Mouse (Mus musculus): Measurements from ENCODE around the gene Kcna7.

Gene Kcna7

GRCm38 (mm10) chr7:45421194-45421593, 15.7 kb downstream of the Kcna7 start:
- DNase-seq (ENCODE audit: low spot score) = no peak

- no peak for DNase-seq (ENCODE audit: low spot score)
Observed at GRCm38 (mm10) chr7:45426556-45426955, 21.1 kb downstream of the Kcna7 start.

GRCm38 (mm10) chr7:45433835-45434202, 28.4 kb downstream of the Kcna7 start:
- DNase-seq (ENCODE audit: low spot score) = no peak

- peak; percentile 100 for DNase-seq (ENCODE audit: low spot score)
Observed at GRCm38 (mm10) chr7:45434203-45435015, 29.0 kb downstream of the Kcna7 start, which contains the start of gene Gys1. TSS of gene Gys1 (plus strand) at chr7:45434844.

- DNase-seq (ENCODE audit: low spot score) = peak; percentile 46
Observed at GRCm38 (mm10) chr7:45435038-45435437, 29.6 kb downstream of the Kcna7 start.

- no peak for DNase-seq (ENCODE audit: low spot score)
Observed at GRCm38 (mm10) chr7:45436444-45436843, 31.0 kb downstream of the Kcna7 start.

- DNase-seq (ENCODE audit: low spot score) = no peak
Observed at GRCm38 (mm10) chr7:45437046-45437445, 31.6 kb downstream of the Kcna7 start.

- DNase-seq (ENCODE audit: low spot score) = peak; percentile 36
Observed at GRCm38 (mm10) chr7:45437521-45438276, 32.2 kb downstream of the Kcna7 start, which contains the start of gene Ruvbl2. TSS of gene Ruvbl2 (minus strand) at chr7:45438096.

- no peak for DNase-seq (ENCODE audit: low spot score)
Observed at GRCm38 (mm10) chr7:45443526-45444420, 38.3 kb downstream of the Kcna7 start.

GRCm38 (mm10) chr7:45446589-45446988, 41.1 kb downstream of the Kcna7 start:
- DNase-seq (ENCODE audit: low spot score) = no peak

- peak; percentile 31 for DNase-seq (ENCODE audit: low spot score)
Observed at GRCm38 (mm10) chr7:45447325-45447990, 42.0 kb downstream of the Kcna7 start.

- no peak for DNase-seq (ENCODE audit: low spot score)
Observed at GRCm38 (mm10) chr7:45449974-45450373, 44.5 kb downstream of the Kcna7 start.

GRCm38 (mm10) chr7:45451344-45451982, 46.0 kb downstream of the Kcna7 start:
- peak; percentile 86 for DNase-seq (ENCODE audit: low spot score)

- no peak for DNase-seq (ENCODE audit: low spot score)
Observed at GRCm38 (mm10) chr7:45454971-45455370, 49.5 kb downstream of the Kcna7 start.

- no peak for DNase-seq (ENCODE audit: low spot score)
Observed at GRCm38 (mm10) chr7:45455932-45456696, 50.7 kb downstream of the Kcna7 start.

GRCm38 (mm10) chr7:45456721-45457203, 51.3 kb downstream of the Kcna7 start:
- no peak for DNase-seq (ENCODE audit: low spot score)

- peak; percentile 64 for DNase-seq (ENCODE audit: low spot score)
Observed at GRCm38 (mm10) chr7:45457204-45458060, 52.0 kb downstream of the Kcna7 start.

- DNase-seq (ENCODE audit: low spot score) = peak; percentile 78
Observed at GRCm38 (mm10) chr7:45458748-45459563, 53.5 kb downstream of the Kcna7 start.

Measured in lung, postnatal 25 days (tissue).